Mouse (Mus musculus): Measurements from ENCODE around the gene Fzd9. TPM values are rescaled to one million over a fixed set of nuclear protein-coding genes. Genes with fewer than 3 reads are reported as not detected.
A peak's percentile ranks its signal among the peaks of the same experiment; 100 is the strongest.

Gene Fzd9
- total and polyA plus RNA-seq, 3 experiments = 0.78 to 1.8 (median 1.3) TPM

- Histone ChIP-seq H3K27ac (no peak overlapping the region), H3K79me2 (replicated peaks; ENCODE audit: control insufficient read depth, insufficient read depth, low read length) (no peaks in the 10 kb centered on the region), H3K27me3 (ENCODE audit: control insufficient read depth, insufficient read depth, low read length) (no peaks in the 10 kb centered on the region), H3K4me3 (no peak overlapping the region), H3K4me1 (ENCODE audit: control insufficient read depth, insufficient read depth, low read length) (peaks cover 2% of the 10 kb centered on the region; the same call in 1 of the 2 replicates), H3K36me3 (ENCODE audit: control insufficient read depth, insufficient read depth, low read length) (peaks cover 12% of the 10 kb centered on the region), H3K9ac (ENCODE audit: low read depth, low read length) (no peak overlapping the region)
- intact Hi-C loops (cut with DNase I) = no loop called here
- WGBS = 94% methylated on average over 1 of the region's 1 CpGs
- DNase-seq = no peak
- TF ChIP-seq POLR2A (IDR thresholded peaks at IDR 0.05; ENCODE audit: insufficient read depth, low read depth, low read length) (no peak), CTCF (IDR thresholded peaks at IDR 0.05) (no peak), EP300 (IDR thresholded peaks at IDR 0.05; ENCODE audit: insufficient read depth, low read depth, low read length) (no peak)
Observed at GRCm38 (mm10) chr5:135243166-135243565, 7.9 kb downstream of the Fzd9 start.

GRCm38 (mm10) chr5:135242608-135243007 is 8.4 kb downstream of the Fzd9 start:
- H3K4me1 ChIP-seq (ENCODE audit: control insufficient read depth, insufficient read depth, low read length) = peaks cover 2% of the 10 kb centered on the region; the same call in 1 of the 2 replicates
- WGBS = 79% methylated on average over 3 of the region's 3 CpGs
- H3K4me3 ChIP-seq = no peak overlapping the region
- no peak overlapping the region for H3K9ac ChIP-seq (ENCODE audit: low read depth, low read length)
- H3K36me3 ChIP-seq (ENCODE audit: control insufficient read depth, insufficient read depth, low read length) = peaks cover 12% of the 10 kb centered on the region
- TF ChIP-seq EP300 (IDR thresholded peaks at IDR 0.05; ENCODE audit: insufficient read depth, low read depth, low read length) (no peak), POLR2A (IDR thresholded peaks at IDR 0.05; ENCODE audit: insufficient read depth, low read depth, low read length) (no peak), CTCF (IDR thresholded peaks at IDR 0.05) (no peak)
- intact Hi-C loops (cut with DNase I) = no loop called here
- no peak overlapping the region for H3K27ac ChIP-seq
- H3K79me2 ChIP-seq (replicated peaks; ENCODE audit: control insufficient read depth, insufficient read depth, low read length) = no peaks in the 10 kb centered on the region
- no peaks in the 10 kb centered on the region for H3K27me3 ChIP-seq (ENCODE audit: control insufficient read depth, insufficient read depth, low read length)
- DNase-seq = no peak

- no peaks in the 10 kb centered on the region for H3K79me2 ChIP-seq (replicated peaks; ENCODE audit: control insufficient read depth, insufficient read depth, low read length)
- no peak overlapping the region for H3K27ac ChIP-seq
- intact Hi-C loops (cut with DNase I) = no loop called here
- WGBS = 70% methylated on average over 12 of the region's 12 CpGs
- peaks cover 2% of the 10 kb centered on the region; the same call in 1 of the 2 replicates for H3K4me1 ChIP-seq (ENCODE audit: control insufficient read depth, insufficient read depth, low read length)
- no peak overlapping the region for H3K4me3 ChIP-seq
- DNase-seq = no peak
- no peaks in the 10 kb centered on the region for H3K27me3 ChIP-seq (ENCODE audit: control insufficient read depth, insufficient read depth, low read length)
- peaks cover 12% of the 10 kb centered on the region for H3K36me3 ChIP-seq (ENCODE audit: control insufficient read depth, insufficient read depth, low read length)
- TF ChIP-seq EP300 (IDR thresholded peaks at IDR 0.05; ENCODE audit: insufficient read depth, low read depth, low read length) = no peak
- H3K9ac ChIP-seq (ENCODE audit: low read depth, low read length) = no peak overlapping the region
Observed at GRCm38 (mm10) chr5:135242136-135242535, 8.9 kb downstream of the Fzd9 start.

GRCm38 (mm10) chr5:135241474-135241873 is 9.6 kb downstream of the Fzd9 start:
- TF ChIP-seq POLR2A (IDR thresholded peaks at IDR 0.05; ENCODE audit: insufficient read depth, low read depth, low read length) (no peak), EP300 (IDR thresholded peaks at IDR 0.05; ENCODE audit: insufficient read depth, low read depth, low read length) (no peak)
- Histone ChIP-seq H3K27ac (peak overlapping the region; percentile 36), H3K4me3 (no peak overlapping the region), H3K27me3 (ENCODE audit: control insufficient read depth, insufficient read depth, low read length) (no peaks in the 10 kb centered on the region), H3K4me1 (ENCODE audit: control insufficient read depth, insufficient read depth, low read length) (peaks cover 2% of the 10 kb centered on the region; the same call in 1 of the 2 replicates), H3K9ac (ENCODE audit: low read depth, low read length) (no peak overlapping the region), H3K79me2 (replicated peaks; ENCODE audit: control insufficient read depth, insufficient read depth, low read length) (no peaks in the 10 kb centered on the region), H3K36me3 (ENCODE audit: control insufficient read depth, insufficient read depth, low read length) (peaks cover 12% of the 10 kb centered on the region)
- 48% methylated on average over 1 of the region's 1 CpGs for WGBS
- intact Hi-C loops (cut with DNase I) = no loop called here
- no peak for DNase-seq

- Histone ChIP-seq H3K4me3 (no peak overlapping the region), H3K36me3 (ENCODE audit: control insufficient read depth, insufficient read depth, low read length) (peaks cover 12% of the 10 kb centered on the region), H3K4me1 (ENCODE audit: control insufficient read depth, insufficient read depth, low read length) (peaks cover 2% of the 10 kb centered on the region; the same call in 1 of the 2 replicates), H3K79me2 (replicated peaks; ENCODE audit: control insufficient read depth, insufficient read depth, low read length) (no peaks in the 10 kb centered on the region), H3K27me3 (ENCODE audit: control insufficient read depth, insufficient read depth, low read length) (no peaks in the 10 kb centered on the region), H3K9ac (ENCODE audit: low read depth, low read length) (no peak overlapping the region), H3K27ac (no peak overlapping the region)
- no peak for DNase-seq
- TF ChIP-seq CTCF (IDR thresholded peaks at IDR 0.05) (peak; percentile 50), POLR2A (IDR thresholded peaks at IDR 0.05; ENCODE audit: insufficient read depth, low read depth, low read length) (no peak), EP300 (IDR thresholded peaks at IDR 0.05; ENCODE audit: insufficient read depth, low read depth, low read length) (no peak)
- intact Hi-C loops (cut with DNase I) = loop anchor here (5.0 kb wide), 1 partner anchor 98 kb away; no protein-coding TSS in a partner anchor
- WGBS = 77% methylated on average over 2 of the region's 2 CpGs
Observed at GRCm38 (mm10) chr5:135238832-135239231, 12.2 kb downstream of the Fzd9 start.

- no peak overlapping the region for H3K9ac ChIP-seq (ENCODE audit: low read depth, low read length)
- 25% methylated on average over 2 of the region's 2 CpGs for WGBS
- peaks cover 2% of the 10 kb centered on the region; the same call in 1 of the 2 replicates for H3K4me1 ChIP-seq (ENCODE audit: control insufficient read depth, insufficient read depth, low read length)
- no peaks in the 10 kb centered on the region for H3K27me3 ChIP-seq (ENCODE audit: control insufficient read depth, insufficient read depth, low read length)
- 0 out of 2 replicates have a peak, but pooled peaks have one; percentile 31 for TF ChIP-seq EP300 (IDR thresholded peaks at IDR 0.05; ENCODE audit: insufficient read depth, low read depth, low read length)
- TF ChIP-seq CTCF (IDR thresholded peaks at IDR 0.05) = peak; percentile 93
- no peak for TF ChIP-seq POLR2A (IDR thresholded peaks at IDR 0.05; ENCODE audit: insufficient read depth, low read depth, low read length)
- DNase-seq = peak; percentile 49 to 68
- no peak overlapping the region for H3K4me3 ChIP-seq
- peaks cover 10% of the 10 kb centered on the region for H3K36me3 ChIP-seq (ENCODE audit: control insufficient read depth, insufficient read depth, low read length)
- no peaks in the 10 kb centered on the region for H3K79me2 ChIP-seq (replicated peaks; ENCODE audit: control insufficient read depth, insufficient read depth, low read length)
- no peak overlapping the region for H3K27ac ChIP-seq
- intact Hi-C loops (cut with DNase I) = loop anchor here (1.0 to 5.0 kb wide), 2 partner anchors 50 to 101 kb away; no protein-coding TSS in a partner anchor
Observed at GRCm38 (mm10) chr5:135236571-135236970, 14.5 kb downstream of the Fzd9 start.
